Mouse (Mus musculus) ovary, postnatal 10 days (tissue): ENCODE data around the gene Scrn2.

Source experiments
- DNase-seq: peaks from one replicate; pipeline ENCODE4 v3.0.0; 2022; ENCODE audit warnings: low spot score

The Scrn2 gene

DNA sequence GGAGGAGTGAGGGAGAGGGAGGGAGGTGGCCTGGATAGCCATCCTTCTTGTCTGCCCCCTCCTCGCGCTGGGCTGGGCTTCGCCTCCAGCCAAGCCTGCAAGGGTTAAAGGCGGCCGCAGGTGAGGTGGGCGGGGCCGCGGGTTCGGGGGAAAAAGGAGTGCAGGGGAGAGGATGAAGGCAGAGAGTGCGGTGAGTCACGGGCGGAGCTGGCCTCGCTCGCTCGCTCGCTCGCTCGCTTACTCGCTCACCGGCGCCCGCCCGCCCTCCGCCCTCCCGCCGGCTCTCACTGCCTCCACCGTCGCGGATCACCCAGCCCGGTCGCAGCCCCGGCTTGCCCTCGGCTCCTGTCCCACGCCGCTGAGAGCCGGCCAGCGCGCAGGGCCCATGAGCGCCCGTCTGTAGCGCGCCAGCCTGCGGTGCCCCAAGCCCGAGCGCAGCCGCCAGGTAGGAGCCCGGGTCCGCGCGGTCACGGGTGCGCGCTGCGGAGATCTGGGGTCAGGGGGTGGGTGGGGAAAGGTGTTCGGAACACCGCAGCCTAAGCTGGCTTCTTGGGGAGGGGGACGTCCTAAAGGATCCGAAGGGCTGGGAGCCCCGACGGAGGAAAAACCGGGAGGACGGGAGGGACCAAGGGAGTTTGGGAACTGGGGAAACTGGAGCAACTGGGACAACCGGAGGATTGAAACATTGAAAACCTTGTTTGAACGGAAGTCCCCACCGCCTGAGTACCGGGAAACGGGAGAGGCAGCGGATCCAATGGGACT, 11.0 kb upstream of the Scrn2 start:
- no peak for DNase-seq

DNA sequence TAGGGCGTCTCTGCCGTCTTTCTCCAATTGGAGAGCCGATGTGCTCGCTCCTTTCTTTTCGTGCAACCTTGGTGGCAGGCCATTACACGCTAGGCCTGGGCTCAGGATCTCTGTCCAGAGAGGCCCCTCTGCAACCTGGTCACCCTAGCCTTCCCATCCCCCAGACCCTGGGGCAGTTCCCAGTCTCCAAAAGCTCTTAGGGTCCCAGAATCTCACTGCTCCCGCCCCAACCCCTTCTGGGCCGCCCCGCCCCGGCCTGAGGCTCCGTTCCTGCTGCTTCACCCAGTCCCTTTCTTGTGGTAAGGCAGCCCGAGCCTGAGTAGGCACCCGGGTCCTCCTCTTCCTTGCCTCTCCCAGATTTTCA, 10.4 kb upstream of the Scrn2 start:
- DNase-seq: no peak

DNA sequence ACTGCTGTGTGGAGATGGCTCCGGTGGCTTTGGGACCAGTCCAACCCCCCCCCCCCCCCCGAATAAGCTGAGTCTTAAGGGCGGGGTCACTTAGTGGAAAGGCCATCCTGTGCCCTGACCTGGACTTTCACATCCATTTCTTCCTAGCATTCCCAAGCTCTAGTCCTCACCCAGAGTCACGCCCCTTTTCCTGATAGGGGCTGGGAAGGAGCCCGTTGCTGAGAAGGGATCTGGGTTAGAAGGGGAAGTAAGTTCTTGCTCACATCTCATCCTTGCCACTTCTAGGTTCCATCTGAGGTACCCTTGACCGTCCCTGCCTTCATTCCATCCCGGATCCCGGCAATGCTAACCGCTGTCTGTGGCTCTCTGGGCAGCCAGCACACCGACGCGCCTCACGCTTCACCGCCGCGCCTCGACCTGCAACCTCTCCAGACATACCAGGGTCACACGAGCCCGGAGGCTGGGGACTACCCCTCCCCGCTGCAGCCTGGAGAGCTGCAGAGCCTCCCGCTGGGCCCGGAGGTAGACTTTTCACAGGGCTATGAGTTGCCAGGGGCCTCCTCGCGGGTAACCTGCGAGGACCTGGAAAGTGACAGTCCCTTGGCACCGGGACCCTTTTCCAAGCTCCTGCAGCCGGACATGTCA, 8.5 kb upstream of the Scrn2 start:
- DNase-seq: no peak

DNA sequence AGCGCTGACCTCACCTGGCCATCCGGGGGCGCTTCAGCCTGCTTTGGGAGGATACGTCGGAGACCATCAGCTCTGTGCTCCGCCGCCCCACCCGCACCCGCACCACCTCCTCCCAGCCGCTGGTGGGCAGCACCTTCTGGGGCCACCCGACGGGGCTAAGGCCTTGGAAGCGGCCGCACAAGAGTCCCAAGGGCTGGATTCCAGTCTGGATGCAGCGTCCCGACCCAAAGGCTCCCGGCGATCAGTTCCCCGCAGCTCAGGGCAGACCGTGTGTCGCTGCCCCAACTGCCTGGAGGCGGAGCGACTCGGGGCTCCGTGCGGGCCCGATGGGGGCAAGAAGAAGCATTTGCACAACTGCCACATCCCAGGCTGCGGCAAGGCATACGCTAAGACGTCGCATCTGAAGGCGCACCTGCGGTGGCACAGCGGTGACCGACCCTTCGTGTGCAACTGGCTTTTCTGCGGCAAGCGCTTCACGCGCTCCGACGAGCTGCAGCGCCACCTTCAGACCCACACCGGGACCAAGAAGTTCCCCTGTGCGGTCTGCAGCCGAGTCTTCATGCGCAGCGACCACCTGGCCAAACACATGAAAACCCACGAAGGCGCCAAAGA, 7.8 kb upstream of the Scrn2 start:
- DNase-seq: peak; percentile 58

DNA sequence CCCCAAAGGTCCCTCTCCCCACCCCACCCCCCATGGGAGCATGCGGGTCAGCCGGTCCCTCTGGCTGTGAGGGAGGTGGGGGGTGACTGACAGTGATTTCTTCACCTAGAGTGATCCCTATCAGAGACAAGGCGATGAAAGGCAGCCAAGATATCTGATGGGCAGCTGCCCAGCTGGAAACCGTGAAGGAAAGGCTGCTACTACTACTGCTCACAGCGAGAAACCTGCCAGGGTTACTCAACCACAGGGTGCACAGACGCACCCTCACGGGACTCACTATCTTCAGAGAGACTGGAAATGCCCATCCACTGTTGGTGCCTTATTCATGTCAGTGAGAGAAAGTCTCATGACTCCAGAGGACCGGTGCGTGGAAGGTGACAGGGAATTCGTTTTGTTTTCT, 4.8 kb upstream of the Scrn2 start:
- DNase-seq: no peak

DNA sequence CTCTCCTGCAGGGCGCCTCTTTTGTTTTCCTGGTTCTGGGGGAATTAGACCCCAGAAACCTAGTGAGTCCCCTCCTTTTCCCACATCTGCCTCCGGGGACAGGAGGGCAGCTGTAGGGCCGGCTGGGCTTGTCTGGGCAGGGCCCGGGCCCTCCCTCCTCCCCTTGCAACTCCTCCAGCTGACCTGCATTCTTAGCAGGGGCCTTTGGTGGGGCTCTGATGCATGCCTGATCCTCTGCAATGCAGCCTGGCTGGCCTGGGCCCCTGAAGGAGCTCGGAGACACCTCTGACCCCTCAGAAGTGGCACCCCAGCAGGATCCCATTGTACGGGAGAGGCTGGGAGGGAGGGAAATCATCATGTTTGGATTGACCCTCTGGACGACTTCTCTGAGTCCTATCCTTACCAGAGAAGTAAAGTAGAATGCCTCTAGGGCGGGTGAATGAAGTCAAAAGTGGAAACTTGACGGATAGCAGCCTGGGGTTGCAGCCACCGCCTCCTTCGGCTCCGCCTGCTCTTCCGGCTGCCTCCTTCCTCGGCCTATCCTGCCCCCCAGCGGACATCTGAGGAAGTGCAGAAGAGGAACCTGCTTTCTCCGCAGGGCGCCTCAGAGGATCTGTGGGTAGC, 3.9 kb upstream of the Scrn2 start:
- DNase-seq: peak; percentile 73

DNA sequence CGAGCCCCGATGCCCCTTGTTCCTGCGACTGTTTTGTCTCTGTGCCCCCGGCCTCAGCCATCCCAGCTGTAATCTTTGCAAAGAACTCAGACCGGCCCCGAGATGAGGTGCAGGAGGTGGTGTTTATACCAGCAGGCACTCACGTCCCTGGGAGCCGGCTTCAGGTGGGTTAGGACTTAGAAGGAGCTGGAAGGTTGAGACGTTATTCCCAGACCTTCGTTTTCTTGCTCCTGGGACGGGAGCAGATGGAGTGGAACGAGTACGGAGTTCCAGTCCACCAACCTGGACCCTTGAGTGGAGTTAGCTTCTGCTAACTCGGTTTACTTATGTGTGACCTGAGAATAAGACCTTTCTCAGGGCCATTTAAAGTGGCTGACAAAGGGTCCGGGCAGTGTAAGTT, 688 bp downstream of the Scrn2 start:
- DNase-seq: no peak

DNA sequence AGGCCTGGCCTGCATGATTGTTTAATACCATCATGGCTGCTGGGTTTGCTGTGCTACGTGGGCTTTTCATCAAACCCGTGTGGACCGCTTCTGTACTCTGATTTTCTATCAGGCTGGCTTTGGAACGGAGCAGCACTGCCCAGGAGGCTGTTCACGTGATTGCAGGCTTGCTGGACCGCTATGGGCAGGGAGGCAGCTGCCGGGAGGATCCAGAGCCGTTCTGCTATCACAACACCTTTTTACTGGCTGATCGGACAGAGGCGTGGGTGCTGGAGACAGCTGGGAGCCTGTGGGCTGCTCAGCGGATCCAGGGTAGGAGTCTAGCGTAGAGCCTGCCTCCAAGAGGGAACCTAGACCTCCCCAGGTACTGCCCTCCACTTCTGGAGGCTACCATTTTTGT, 2.2 kb downstream of the Scrn2 start:
- no peak for DNase-seq

DNA sequence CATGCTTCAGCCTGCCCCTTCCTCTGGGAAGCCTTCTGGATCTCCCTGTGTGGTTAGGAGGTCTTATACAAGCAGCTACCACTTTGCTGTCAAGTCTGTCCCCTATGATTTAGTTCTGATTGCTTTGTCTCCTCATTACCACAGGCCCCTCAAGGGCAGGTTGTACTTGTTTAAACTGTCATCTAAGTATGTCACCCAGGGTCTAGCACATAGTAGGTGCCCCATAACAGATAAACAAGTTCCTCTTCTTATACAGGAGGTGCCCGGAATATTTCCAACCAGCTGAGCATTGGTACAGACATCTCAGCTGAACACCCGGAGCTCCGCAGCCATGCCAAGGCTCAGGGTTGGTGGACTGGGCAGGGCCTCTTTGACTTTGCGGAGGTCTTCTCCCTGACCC, 2.8 kb downstream of the Scrn2 start:
- no peak for DNase-seq

DNA sequence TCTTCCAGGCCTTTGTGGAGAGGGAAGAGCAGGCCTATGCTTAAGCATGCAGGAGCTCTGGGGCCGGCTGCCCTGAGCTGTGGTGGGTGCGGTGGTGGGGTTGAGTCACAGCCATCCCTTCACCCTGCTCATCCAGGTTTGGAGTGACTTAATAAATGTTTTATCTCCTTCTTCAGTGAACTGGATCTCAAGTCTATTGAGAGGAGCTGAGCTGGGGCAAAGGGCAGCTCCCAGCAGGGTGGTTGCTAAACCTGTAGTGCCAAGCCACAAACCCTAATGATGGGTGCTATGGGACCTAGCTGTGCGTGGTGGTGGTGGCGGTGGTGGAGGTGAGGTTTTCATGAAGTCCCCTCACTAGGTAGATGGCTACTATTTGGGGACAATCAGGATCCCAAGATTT, 4.0 kb downstream of the Scrn2 start:
- no peak for DNase-seq

DNA sequence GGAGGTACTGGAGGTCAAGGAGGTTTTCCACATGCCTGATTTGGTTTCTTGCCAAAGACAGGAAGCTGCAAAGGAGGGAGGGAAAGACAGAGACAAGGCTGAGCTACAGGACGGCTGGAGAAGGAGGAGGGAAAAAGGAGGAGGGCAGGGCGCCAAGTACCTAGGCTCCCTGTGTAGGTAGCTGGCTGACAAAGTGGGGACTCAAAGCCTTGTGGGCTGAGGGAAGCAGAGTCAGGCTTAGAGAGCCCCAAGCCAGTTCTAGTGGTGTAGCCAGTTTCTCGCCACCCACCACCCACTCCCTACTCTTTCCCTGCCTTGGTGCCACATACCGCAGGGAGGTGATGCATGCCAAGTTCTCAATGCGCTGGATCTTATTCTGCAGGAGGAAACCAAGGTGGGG, 6.4 kb downstream of the Scrn2 start:
- no peak for DNase-seq

DNA sequence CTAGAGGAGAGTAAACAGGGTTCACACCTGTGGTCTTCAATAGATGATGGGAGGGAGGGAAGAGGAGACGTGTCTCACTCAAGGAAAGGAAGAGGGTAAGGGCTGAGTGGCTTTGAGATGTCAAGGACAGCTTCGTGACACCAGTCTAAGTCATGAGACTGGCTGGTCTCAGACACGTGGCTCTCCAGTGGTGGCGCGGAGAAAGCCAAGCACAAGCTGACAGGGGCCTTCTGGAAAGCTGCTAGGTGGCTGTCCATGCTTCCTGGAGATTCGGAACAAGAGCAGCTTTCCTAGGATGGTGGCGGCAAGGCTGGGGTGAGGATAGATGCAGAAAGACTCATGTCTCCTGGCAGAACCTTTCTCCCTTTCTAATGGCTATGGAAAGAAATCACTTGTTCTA, 9.1 kb downstream of the Scrn2 start:
- no peak for DNase-seq

DNA sequence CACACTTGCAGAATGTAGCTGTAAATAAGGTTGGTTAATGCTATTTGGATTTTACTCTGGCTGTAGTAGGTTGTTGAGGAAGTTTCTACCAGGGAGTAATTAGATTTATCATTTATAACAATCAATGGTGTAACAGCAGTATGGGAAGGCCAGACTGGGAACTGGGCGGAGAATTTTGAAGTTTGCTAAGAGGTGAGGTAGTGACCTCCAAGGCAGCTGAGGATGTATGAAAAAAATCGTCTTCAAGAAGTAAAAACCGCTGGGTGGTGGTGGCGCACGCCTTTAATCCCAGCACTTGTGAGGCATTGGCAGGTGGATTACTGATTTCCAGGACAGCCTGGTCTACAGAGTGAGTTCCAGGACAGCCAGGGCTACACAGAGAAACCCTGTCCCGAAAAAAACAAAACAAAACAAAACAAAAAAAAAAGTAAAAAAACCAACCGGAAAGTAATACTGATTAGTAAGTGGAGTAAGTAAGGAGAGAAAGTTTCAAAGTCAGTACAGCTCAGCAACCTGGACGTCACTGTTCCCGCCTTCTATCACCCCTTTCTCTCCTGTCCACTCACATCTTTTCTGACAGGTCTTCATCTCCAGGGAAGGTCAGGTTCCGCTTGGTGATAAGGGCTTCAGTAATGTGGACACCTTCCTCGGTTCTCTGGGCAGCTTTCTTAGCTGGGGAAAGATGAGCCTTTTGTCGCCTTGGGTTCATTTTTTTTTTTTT, 10.7 kb downstream of the Scrn2 start:
- DNase-seq: no peak

DNA sequence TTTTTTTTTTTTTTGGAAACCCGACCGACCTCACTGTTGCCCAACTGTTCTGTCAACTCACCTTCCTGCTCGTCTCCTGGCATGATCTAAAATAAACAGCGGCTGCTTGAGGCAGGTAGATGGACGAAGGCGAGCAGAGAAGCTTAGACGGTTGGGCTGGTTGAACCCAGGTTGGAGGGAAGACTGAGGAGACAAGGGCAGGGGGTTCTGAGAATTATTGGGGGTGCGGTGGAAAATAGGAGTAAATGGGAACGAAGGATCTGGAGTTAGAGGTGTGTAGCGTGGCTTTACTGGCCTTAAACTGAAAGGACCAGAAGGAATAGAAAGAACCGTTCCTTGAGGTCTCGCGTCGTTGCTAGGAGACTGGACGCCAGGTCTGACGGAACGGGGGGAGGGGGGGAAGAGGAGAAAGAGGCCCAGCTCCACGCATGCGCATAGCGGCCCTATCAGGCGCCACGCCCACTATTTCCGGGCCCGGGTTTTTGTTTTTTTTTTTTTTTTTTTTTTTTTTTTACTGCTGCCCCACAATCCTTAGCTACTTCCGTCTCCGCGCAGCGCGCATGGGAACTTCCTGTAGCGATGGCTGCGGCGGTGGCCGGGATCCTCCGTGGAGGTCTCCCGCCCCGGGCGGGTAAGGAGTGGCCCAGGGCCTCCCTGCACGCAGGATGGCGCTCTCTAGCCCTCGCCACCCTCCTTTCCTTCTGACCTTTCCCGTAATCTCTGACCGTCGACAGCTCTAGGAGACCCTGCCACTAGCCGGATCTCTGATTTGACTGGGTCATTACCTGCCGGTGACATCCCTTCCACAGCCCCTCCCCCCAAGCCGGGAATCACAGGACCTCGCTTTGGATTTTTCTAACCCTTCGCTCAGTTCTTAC, 11.5 kb downstream of the Scrn2 start, which contains the start of the genes Lrrc46 and Mrpl10:
Lrrc46 (minus strand) TSS at position 386 of the 878 bp plus-strand sequence.
Mrpl10 (plus strand) TSS at position 539 of the 878 bp plus-strand sequence.
- DNase-seq: peak; percentile 62

DNA sequence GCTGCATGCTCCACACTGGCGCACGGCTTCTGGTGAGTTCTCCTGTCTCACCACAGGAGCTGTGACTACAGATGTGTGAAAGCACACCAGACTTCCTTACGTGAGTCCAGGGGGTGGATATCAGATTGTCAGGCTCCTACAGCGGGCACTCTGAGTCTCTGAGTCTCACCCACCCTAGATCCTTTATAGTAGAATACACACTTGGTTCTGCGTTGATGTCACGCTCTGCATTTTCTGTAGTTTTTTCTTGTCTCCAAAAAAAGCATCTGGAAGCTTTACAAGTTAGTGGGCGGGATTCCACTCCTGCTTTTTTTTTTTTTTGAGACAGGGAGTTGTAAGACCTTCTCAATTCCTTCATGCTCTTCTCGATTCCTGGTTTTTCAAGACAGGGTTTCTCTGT, 15.2 kb downstream of the Scrn2 start:
- DNase-seq: no peak

DNA sequence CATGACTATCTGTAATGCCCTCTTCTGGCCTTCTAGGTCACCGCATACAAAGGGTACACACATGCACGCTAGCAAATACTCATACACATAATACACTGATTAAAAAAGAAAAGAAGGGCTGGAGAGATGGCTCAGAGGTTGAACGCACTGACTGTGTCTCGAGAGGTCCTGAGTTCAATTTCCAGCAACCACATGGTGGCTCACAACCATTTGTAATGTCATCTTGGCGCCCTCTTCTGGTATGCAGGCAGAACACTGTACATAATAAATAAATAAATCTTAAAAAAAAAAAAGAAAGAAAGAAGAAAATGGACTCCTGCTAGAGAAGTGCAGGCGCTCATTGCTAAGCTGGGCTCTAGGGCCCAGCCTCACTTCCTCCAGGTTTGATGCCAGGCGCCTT, 16.1 kb downstream of the Scrn2 start:
- no peak for DNase-seq

DNA sequence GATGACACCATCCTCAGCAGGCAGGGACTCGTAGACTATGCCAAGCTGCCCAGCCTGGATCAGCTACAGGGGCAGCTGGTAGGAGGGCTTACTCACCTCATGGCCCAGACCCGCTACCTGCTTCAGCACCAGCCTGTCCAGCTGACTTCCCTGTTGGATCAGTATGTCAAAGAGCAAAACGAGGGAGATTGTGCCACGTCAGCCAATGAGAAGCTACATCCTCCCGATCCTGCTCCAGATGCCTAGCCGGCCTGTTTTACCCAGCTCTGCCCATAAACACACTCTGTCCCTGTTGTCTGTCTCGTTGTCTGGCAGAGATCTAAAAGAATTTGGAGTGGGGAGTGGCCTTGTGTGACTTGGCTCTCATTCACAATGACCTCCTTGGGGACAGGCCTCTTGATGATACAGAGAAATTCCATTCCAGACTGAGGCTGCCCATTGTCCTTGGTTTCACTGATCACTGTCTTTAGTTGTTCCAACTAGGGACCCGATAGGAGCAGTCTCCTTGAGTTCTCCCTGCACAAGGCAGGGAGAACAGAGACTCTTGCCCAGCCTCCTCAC, 18.4 kb downstream of the Scrn2 start:
- DNase-seq: no peak

DNA sequence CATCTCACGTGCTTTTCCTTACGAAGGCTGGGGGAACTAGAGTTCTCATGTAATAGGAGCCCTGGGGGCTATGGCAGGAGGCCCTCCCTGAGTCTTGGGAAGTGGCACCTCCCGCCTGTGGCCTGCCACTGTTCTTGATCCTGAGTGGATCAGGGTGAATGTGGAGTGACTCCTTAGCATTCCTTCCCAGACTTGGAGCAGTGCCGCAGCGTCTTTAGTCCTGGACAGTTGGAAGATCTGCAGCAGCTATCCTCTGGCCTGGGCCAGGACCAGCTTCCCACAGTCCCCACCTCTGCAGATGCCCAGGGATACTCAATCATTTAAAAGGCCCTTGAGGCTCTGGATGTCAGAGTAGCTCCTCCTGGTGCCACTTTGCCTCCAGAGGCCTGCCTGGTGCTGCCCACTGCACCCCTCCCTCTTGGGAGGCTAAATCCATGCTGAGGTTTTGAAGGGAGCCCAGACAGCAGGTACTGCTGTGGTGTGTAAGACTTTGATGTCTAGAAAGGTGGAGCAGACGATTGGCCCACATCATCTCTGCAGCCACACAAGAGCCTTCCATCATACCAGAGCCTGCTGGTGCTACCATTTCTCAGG, 19.9 kb downstream of the Scrn2 start:
- no peak for DNase-seq

DNA sequence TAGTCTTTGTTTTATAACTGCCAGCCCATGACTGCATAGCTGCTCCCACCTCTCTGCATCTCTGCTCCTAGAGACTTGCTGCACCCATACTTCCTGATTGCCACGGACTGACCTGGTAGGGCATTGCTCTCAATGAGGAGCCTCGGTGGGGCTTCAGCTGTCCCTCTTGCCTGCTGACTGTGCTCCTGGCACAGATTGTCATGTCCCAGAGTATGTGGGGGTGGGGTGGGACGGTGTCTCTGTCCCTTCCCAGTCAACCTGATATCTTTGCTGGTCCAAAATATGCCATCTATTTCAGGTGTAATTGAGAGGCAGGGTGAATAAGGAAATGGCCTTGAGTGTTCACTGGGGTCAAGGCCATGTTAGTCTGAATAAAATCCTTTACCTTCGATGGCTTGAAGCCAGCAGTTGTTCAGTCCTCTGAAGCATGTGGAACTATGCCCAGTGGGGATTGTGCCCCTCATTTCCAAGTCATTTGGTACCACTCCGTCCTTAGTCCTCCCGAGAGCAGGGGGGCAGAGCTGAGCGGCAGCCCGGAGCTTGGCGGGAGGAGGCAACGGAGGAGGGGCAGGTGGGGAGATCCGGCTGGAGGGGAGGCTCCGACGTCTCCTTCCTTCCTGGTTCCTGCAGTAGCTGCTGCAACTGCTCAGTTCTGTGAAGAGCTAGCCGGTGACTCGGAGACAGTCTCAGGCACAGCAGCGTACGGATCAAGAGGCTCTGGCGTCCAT, 20.6 kb downstream of the Scrn2 start, which contains the start of gene Osbpl7:
Osbpl7 (plus strand) TSS at position 413 of the 728 bp plus-strand sequence.
- peak; percentile 46 for DNase-seq
